Mouse (Mus musculus) MN1 (cell line): ENCODE measurements around the gene Car9.

Experiments used
- DNase-seq: peaks from one replicate; pipeline ENCODE4 v3.0.0-alpha.2; 2016; ENCODE audit warnings: low spot score

Gene Car9

DNA sequence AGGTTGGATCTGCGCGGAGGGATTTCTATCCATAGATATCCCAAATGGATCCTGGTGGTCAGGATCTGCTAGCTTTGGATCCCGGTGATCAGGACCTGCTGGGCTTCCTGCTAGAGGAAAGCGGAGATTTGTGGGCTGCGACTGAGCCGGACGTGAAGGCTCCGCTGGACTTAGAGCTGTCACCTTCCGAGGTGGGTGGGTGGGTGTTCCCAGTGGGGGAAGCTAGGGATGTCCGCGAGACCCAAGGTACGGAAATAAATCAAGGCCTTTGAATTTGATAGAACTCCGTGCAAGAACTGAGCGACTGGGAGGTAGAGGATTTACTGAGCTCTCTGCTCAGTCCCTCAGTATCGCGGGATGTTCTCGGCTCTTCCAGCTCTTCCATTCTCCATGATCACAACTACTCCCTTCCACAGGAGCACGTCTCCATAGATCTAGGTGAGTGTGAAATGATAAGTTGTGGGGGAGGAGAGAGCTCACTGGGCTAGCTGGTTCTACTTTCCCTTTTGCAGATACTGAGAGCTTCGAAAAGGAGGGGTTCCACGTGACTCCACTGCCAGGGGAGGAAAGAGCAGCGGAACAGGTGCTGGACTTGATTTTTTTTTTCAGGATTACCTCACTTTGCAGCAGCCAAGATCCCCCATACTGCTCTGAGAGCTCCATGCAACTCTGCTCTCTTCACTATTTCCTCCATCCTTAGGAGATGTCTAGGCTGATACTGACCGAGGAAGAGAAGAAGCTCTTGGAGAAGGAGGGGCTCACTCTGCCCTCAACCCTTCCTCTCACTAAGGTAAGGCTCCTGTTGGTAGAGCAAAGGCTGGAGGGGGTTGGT lies 56.2 kb downstream of the Car9 start:
- DNase-seq: peak; percentile 30
